Mouse (Mus musculus): Measurements from ENCODE around the gene Hist2h3b.

DNA sequence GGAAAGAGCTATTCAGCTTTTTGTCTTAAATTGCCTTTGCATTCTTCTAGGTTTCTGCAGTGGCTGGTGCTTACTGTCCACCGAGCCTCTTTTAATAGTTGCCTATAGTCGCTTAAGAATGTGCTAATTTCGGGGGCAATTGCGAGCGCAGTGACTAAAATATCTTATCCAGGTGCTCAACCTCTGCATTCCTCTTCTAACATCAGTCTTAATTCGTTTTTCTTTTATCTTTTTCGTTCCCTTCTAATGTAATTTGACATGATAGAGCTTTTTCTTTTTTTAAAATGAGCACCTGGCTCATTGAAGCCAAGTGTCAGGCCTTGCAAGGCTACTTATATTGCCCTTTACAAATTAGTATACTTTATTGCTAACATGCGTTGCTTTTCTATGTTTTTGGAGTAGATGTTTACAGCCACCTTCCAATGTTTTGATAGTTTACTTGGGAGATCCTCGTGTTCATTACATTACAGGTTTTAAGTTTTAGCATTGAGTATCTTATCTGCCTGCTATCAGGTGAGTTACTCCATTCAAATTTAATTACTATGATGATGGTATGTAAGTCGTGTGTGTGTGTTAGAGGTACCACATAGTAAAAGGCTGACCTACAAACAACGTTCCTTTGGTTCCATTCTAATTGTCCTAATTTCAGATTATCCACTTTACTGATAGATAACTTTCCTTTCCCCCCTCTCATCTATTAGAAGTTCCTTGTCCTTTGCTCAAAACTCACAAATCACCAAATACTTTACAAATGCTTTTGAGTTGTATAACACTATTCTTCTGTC lies 20.9 kb upstream of the Hist2h3b start:
- TF ChIP-seq POLR2A (IDR thresholded peaks at IDR 0.05; ENCODE audit: extremely low read depth, insufficient read depth, low read length), result no peak
- TF ChIP-seq CTCF (IDR thresholded peaks at IDR 0.05; ENCODE audit: extremely low read depth, insufficient read depth, low read length), result no peak

All from cortical plate, adult 2 months (tissue).